Mouse (Mus musculus): Measurements from ENCODE around the gene Calm1. TPM values are rescaled to one million over a fixed set of nuclear protein-coding genes. Genes with fewer than 3 reads are reported as not detected.

Calm1 gene
- total RNA-seq, 2 experiments from 2014 or later = 264 to 282 TPM

DNA sequence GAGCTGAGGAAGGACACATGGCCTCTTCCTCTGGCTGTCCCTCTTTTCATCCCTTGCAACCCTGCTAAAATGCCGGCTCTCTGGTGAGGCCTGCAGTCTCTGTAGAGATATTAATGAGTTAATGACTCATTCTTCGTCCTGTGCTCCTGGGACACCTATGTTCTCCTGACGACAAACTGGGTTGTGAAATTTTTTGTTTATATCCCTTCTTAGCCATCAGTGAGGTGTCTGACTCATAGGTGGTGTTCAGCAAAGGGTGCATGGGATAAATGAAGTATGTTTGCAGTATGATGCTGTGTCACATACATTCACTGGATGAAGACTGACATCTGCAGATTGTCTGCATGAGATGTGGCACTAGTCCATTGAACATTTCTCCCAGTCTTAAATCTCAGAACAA lies 58.5 kb downstream of the Calm1 start:
- intact Hi-C loops (cut with DNase I) = no loop called here
- no peak for DNase-seq (ENCODE audit: low spot score)

Other genes with a start within 250 kb of the Calm1 start
- under 1 TPM; 0.22 to 0.36 TPM for gene Kcnk13, start 234.9 kb upstream of the Calm1 start, total RNA-seq (2021)
- 100 to 1,000 TPM; 119 to 132 TPM for gene Psmc1, start 89.3 kb upstream of the Calm1 start, total RNA-seq (2021)
- gene Nrde2, start 39.8 kb upstream of the Calm1 start, total RNA-seq (2021) = 10 to 100 TPM in 1 of 2 experiments, 1 to 10 TPM in 1; 10.0 to 12.7 TPM

Measured in heart, postnatal 25 days (tissue).